Mouse (Mus musculus) limb, embryonic 13.5 days (tissue): ENCODE measurements at regions not wholly inside any gene's neighbourhood (a gene's known extent, or its start where the extent isn't known, plus 50 kb on each side); places are given as distances from the start of the nearest gene placed in this dataset.
"Not testable (repeated sequence)": the region's sequence is repeated elsewhere in the genome, so short reads cannot be mapped to it uniquely, and the experiment has no call there.

Experiments
- ATAC-seq: fragments of 200-750 bp; cut with Nextera tagmentation; 2 replicates; pipeline ENCODE4 v1.8.0; 2017; ENCODE audit warnings: low read depth, moderate number of reproducible peaks, moderate TSS enrichment; ENCODE audit not compliant: low FRiP score
- H3K27ac ChIP-seq: fragments of 300-500 bp; sonication (generic); 2 replicates; pipeline ENCODE4 v1.5.1; 2015; ENCODE audit warnings: inconsistent platforms, mild to moderate bottlenecking, moderate library complexity
- H3K27me3 ChIP-seq: fragments of 300-500 bp; sonication (generic); 2 replicates; pipeline ENCODE4 v1.6.1; 2015; ENCODE audit warnings: mild to moderate bottlenecking, inconsistent platforms
- H3K36me3 ChIP-seq: fragments of 300-500 bp; sonication (generic); 2 replicates; pipeline ENCODE4 v1.6.1; 2015; ENCODE audit warnings: inconsistent platforms, mild to moderate bottlenecking, moderate library complexity
- H3K4me1 ChIP-seq: fragments of 300-500 bp; sonication (generic); 2 replicates; pipeline ENCODE4 v1.6.1; 2015; ENCODE audit warnings: inconsistent platforms
- H3K4me2 ChIP-seq: fragments of 300-500 bp; sonication (generic); replicated peaks from 2 replicates; pipeline ENCODE4 v1.6.1; 2015; ENCODE audit warnings: inconsistent platforms, mild to moderate bottlenecking, moderate library complexity
- H3K4me3 ChIP-seq: fragments of 300-500 bp; sonication (generic); 2 replicates; pipeline ENCODE4 v1.5.1; 2015; ENCODE audit warnings: moderate library complexity, mild to moderate bottlenecking, inconsistent platforms
- H3K9ac ChIP-seq: fragments of 300-500 bp; sonication (generic); 2 replicates; pipeline ENCODE4 v1.6.1; 2015; ENCODE audit warnings: mild to moderate bottlenecking, inconsistent platforms
- H3K9me3 ChIP-seq: fragments of 300-500 bp; sonication (generic); 2 replicates; pipeline ENCODE4 v1.6.1; 2016; ENCODE audit warnings: inconsistent platforms
- WGBS: fragments of 180-500 bp; shearing (Covaris S2); methylation state at CpG from one replicate; pipeline ENCODE4 v1.1.7; 2015; 5-methylcytosine and 5-hydroxymethylcytosine counted together

- H3K9me3 ChIP-seq = no peaks in the 10 kb centered on the region
- no peak overlapping the region for H3K27ac ChIP-seq
- no peaks in the 10 kb centered on the region for H3K27me3 ChIP-seq
- peak overlapping the region; percentile 45 for H3K4me3 ChIP-seq
- WGBS = 5% methylated on average over 18 of the region's 18 CpGs
- peak; percentile 93 for ATAC-seq
- H3K4me2 ChIP-seq = peak overlapping the region; percentile 70
- H3K4me1 ChIP-seq = 0 out of 2 replicates have a peak, but pooled peaks cover 8% of the 10 kb centered on the region
- peak overlapping the region; percentile 67 for H3K9ac ChIP-seq
- no peaks in the 10 kb centered on the region for H3K36me3 ChIP-seq
These were observed 85.6 kb upstream of the Nt5e start for GRCm38 (mm10) chr9:88241203-88241995.

- Histone ChIP-seq H3K9me3 (no peaks in the 10 kb centered on the region), H3K4me1 (0 out of 2 replicates have a peak, but pooled peaks cover 8% of the 10 kb centered on the region), H3K9ac (no peak overlapping the region), H3K4me2 (no peak overlapping the region), H3K27ac (no peak overlapping the region), H3K4me3 (no peak overlapping the region), H3K36me3 (no peaks in the 10 kb centered on the region), H3K27me3 (no peaks in the 10 kb centered on the region)
- WGBS = 86% methylated on average over 7 of the region's 7 CpGs
- ATAC-seq = no peak
These were observed 84.5 kb upstream of the Nt5e start for GRCm38 (mm10) chr9:88242530-88242929.

GRCm38 (mm10) chr9:88244492-88244891, 82.5 kb upstream of the Nt5e start:
- no peaks in the 10 kb centered on the region for H3K27me3 ChIP-seq
- no peak overlapping the region for H3K9ac ChIP-seq
- 0 out of 2 replicates have a peak, but pooled peaks cover 8% of the 10 kb centered on the region for H3K4me1 ChIP-seq
- no peak overlapping the region for H3K4me2 ChIP-seq
- no peak for ATAC-seq
- WGBS = 62% methylated on average over 3 of the region's 3 CpGs
- H3K36me3 ChIP-seq = no peaks in the 10 kb centered on the region
- H3K27ac ChIP-seq = no peak overlapping the region
- H3K9me3 ChIP-seq = no peaks in the 10 kb centered on the region
- no peak overlapping the region for H3K4me3 ChIP-seq

- H3K4me2 ChIP-seq = no peak overlapping the region
- H3K4me1 ChIP-seq = no peaks in the 10 kb centered on the region
- H3K36me3 ChIP-seq = no peaks in the 10 kb centered on the region
- no peak overlapping the region for H3K4me3 ChIP-seq
- no peak overlapping the region for H3K27ac ChIP-seq
- H3K9ac ChIP-seq = no peak overlapping the region
- no peaks in the 10 kb centered on the region for H3K9me3 ChIP-seq
- ATAC-seq = no peak
- H3K27me3 ChIP-seq = no peaks in the 10 kb centered on the region
- 76% methylated on average over 7 of the region's 7 CpGs for WGBS
These were observed 71.0 kb upstream of the Nt5e start for GRCm38 (mm10) chr9:88255948-88256347.

GRCm38 (mm10) chr9:88259627-88260026, 67.4 kb upstream of the Nt5e start:
- no peak overlapping the region for H3K9ac ChIP-seq
- ATAC-seq = no peak
- no peaks in the 10 kb centered on the region for H3K36me3 ChIP-seq
- H3K27ac ChIP-seq = no peak overlapping the region
- H3K27me3 ChIP-seq = no peaks in the 10 kb centered on the region
- H3K9me3 ChIP-seq = no peaks in the 10 kb centered on the region
- H3K4me2 ChIP-seq = no peak overlapping the region
- WGBS = 78% methylated on average over 4 of the region's 4 CpGs
- no peaks in the 10 kb centered on the region for H3K4me1 ChIP-seq
- H3K4me3 ChIP-seq = no peak overlapping the region

GRCm38 (mm10) chr9:88260072-88260635, 66.8 kb upstream of the Nt5e start:
- no peak for ATAC-seq
- 72% methylated on average over 2 of the region's 2 CpGs for WGBS
- Histone ChIP-seq H3K36me3 (no peaks in the 10 kb centered on the region), H3K9ac (no peak overlapping the region), H3K27ac (no peak overlapping the region), H3K4me3 (no peak overlapping the region), H3K27me3 (no peaks in the 10 kb centered on the region), H3K9me3 (no peaks in the 10 kb centered on the region), H3K4me2 (no peak overlapping the region), H3K4me1 (no peaks in the 10 kb centered on the region)

- Histone ChIP-seq H3K27ac (no peak overlapping the region), H3K27me3 (no peaks in the 10 kb centered on the region), H3K9me3 (no peaks in the 10 kb centered on the region), H3K4me1 (no peaks in the 10 kb centered on the region), H3K36me3 (no peaks in the 10 kb centered on the region), H3K4me3 (no peak overlapping the region), H3K4me2 (no peak overlapping the region), H3K9ac (no peak overlapping the region)
- WGBS = 78% methylated on average over 3 of the region's 3 CpGs
- no peak for ATAC-seq
These were observed 64.5 kb upstream of the Nt5e start for GRCm38 (mm10) chr9:88262461-88262860.

GRCm38 (mm10) chr9:88266346-88266745, 60.7 kb upstream of the Nt5e start:
- WGBS = 91% methylated on average over 1 of the region's 1 CpGs
- H3K9ac ChIP-seq, H3K36me3 ChIP-seq, H3K4me2 ChIP-seq, H3K27ac ChIP-seq, H3K27me3 ChIP-seq, H3K4me3 ChIP-seq, H3K9me3 ChIP-seq, H3K4me1 ChIP-seq, ATAC-seq: not testable (repeated sequence)

- Histone ChIP-seq H3K4me1 (no peaks in the 10 kb centered on the region), H3K36me3 (no peaks in the 10 kb centered on the region), H3K27me3 (no peaks in the 10 kb centered on the region), H3K4me3 (no peak overlapping the region), H3K27ac (no peak overlapping the region), H3K4me2 (no peak overlapping the region), H3K9ac (no peak overlapping the region), H3K9me3 (no peaks in the 10 kb centered on the region)
- 93% methylated on average over 2 of the region's 2 CpGs for WGBS
- no peak for ATAC-seq
These were observed 58.2 kb upstream of the Nt5e start for GRCm38 (mm10) chr9:88268811-88269210.

GRCm38 (mm10) chr9:88269216-88269615, 57.8 kb upstream of the Nt5e start:
- H3K9me3 ChIP-seq = no peaks in the 10 kb centered on the region
- WGBS = 89% methylated on average over 5 of the region's 5 CpGs
- H3K27ac ChIP-seq = no peak overlapping the region

GRCm38 (mm10) chr9:88270836-88271235, 56.2 kb upstream of the Nt5e start:
- no peak overlapping the region for H3K9ac ChIP-seq
- no peaks in the 10 kb centered on the region for H3K9me3 ChIP-seq
- 81% methylated on average over 1 of the region's 1 CpGs for WGBS
- no peak overlapping the region for H3K4me2 ChIP-seq
- H3K27me3 ChIP-seq = no peaks in the 10 kb centered on the region
- no peaks in the 10 kb centered on the region for H3K36me3 ChIP-seq
- H3K27ac ChIP-seq = no peak overlapping the region
- no peaks in the 10 kb centered on the region for H3K4me1 ChIP-seq
- ATAC-seq = no peak
- no peak overlapping the region for H3K4me3 ChIP-seq

More at GRCm38 (mm10) chr9:88269216-88269615, 57.8 kb upstream of the Nt5e start:
- Histone ChIP-seq H3K9ac (no peak overlapping the region), H3K36me3 (no peaks in the 10 kb centered on the region), H3K4me3 (no peak overlapping the region), H3K4me1 (no peaks in the 10 kb centered on the region), H3K27me3 (no peaks in the 10 kb centered on the region), H3K4me2 (no peak overlapping the region)
- no peak for ATAC-seq

GRCm38 (mm10) chr9:88273304-88273703, 53.7 kb upstream of the Nt5e start:
- no peaks in the 10 kb centered on the region for H3K9me3 ChIP-seq
- WGBS = 83% methylated on average over 4 of the region's 4 CpGs
- no peaks in the 10 kb centered on the region for H3K27me3 ChIP-seq
- no peak overlapping the region for H3K9ac ChIP-seq
- H3K4me3 ChIP-seq = no peak overlapping the region
- no peaks in the 10 kb centered on the region for H3K4me1 ChIP-seq
- H3K36me3 ChIP-seq = no peaks in the 10 kb centered on the region
- no peak overlapping the region for H3K4me2 ChIP-seq
- no peak for ATAC-seq
- no peak overlapping the region for H3K27ac ChIP-seq

GRCm38 (mm10) chr9:88274040-88274439, 53.0 kb upstream of the Nt5e start:
- Histone ChIP-seq H3K9ac (no peak overlapping the region), H3K27me3 (no peaks in the 10 kb centered on the region), H3K4me3 (no peak overlapping the region), H3K4me1 (no peaks in the 10 kb centered on the region), H3K4me2 (no peak overlapping the region), H3K27ac (no peak overlapping the region), H3K36me3 (no peaks in the 10 kb centered on the region), H3K9me3 (no peaks in the 10 kb centered on the region)
- ATAC-seq = peak; percentile 36; the same call in 1 of the 2 replicates
